Mouse (Mus musculus) thymus, adult 2 months (tissue): ENCODE measurements around the gene Lsg1.

Experiments
- CTCF ChIP-seq: fragments of 200-500 bp; IDR thresholded peaks from 2 replicates; pipeline ENCODE4 v1.5.1; 2012; ENCODE audit warnings: mild to moderate bottlenecking, control low read depth, low read length, moderate library complexity, borderline replicate concordance; ENCODE audit not compliant: control insufficient read depth, poor library complexity, insufficient read depth; ENCODE audit errors: extremely low read depth
- POLR2A ChIP-seq: fragments of 200-500 bp; IDR thresholded peaks from 2 replicates; pipeline ENCODE4 v1.6.1; 2012; ENCODE audit warnings: mild to moderate bottlenecking, low read length, control low read depth, moderate library complexity; ENCODE audit not compliant: control insufficient read depth, poor library complexity, insufficient read depth; ENCODE audit errors: extremely low read depth

- TF ChIP-seq POLR2A (no peak), CTCF (no peak)
Observed at GRCm38 (mm10) chr16:30516993-30517392, 70.4 kb downstream of the Lsg1 start.
